Mouse (Mus musculus): ENCODE measurements around the gene Dock2. TPM values are rescaled to one million over a fixed set of nuclear protein-coding genes. Genes with fewer than 3 reads are reported as not detected.

Dock2 gene
- polyA plus RNA-seq, 1 experiment = 48.9 TPM

DNA sequence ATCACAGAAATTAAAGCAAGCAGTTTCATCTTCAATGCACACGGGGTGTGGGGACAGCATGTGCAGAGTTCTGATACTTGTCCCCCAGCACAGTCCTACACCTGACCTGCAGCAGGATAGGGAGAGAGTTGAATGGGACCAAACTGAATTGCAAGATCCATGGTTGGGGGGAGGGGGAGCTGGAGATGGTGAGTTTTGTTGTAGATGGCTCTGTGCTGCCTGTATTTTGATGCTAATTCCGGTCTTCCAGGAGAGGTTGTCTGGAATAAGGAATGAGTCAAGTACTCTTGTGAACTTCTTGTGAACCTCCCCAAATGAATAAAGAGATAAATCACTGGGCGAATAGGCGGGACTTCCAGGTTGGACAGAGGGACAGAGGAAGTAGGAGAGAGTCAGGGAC, 289.0 kb downstream of the Dock2 start:
- H3K4me3 ChIP-seq (ENCODE audit: control insufficient read depth, insufficient read depth, low read length) = no peak overlapping the region
- no peak for DNase-seq
- H3K36me3 ChIP-seq (ENCODE audit: control insufficient read depth, insufficient read depth, low read length) = peaks cover 25% of the 10 kb centered on the region
- 99% methylated on average over 4 of the region's 4 CpGs for WGBS
- no peak overlapping the region for H3K27ac ChIP-seq (ENCODE audit: control insufficient read depth, insufficient read depth, low read length)
- TF ChIP-seq CTCF (IDR thresholded peaks at IDR 0.05; ENCODE audit: borderline replicate concordance, control insufficient read depth, extremely low read depth, insufficient read depth, low read length, poor library complexity) (no peak), POLR2A (IDR thresholded peaks at IDR 0.05; ENCODE audit: control insufficient read depth, extremely low read depth, insufficient read depth, low read length, poor library complexity) (no peak)
- no peaks in the 10 kb centered on the region for H3K27me3 ChIP-seq (ENCODE audit: control insufficient read depth, insufficient read depth, low read length)
- H3K4me1 ChIP-seq (replicated peaks; ENCODE audit: control insufficient read depth, insufficient read depth, low read length) = no peaks in the 10 kb centered on the region

DNA sequence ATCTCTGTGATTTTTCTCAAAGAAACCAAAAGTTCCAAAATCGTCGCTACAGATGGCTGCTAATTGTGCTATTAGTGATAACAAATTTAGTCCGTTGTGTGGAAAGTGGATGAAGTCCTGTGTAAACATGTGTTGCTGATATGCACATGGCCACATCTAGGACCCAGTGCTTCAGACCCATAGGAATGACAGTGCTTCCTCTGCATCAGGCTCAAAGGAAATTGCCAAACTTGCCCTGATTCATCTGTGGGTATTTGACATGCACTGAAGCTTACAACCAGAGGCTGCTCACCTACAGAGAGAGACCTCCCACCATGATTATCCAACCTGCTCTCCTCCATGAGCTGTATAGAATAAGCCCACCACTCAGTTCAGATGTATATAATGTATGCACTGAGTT, 290.7 kb downstream of the Dock2 start:
- Histone ChIP-seq H3K36me3 (ENCODE audit: control insufficient read depth, insufficient read depth, low read length) (peaks cover 12% of the 10 kb centered on the region), H3K4me3 (ENCODE audit: control insufficient read depth, insufficient read depth, low read length) (no peak overlapping the region), H3K27me3 (ENCODE audit: control insufficient read depth, insufficient read depth, low read length) (no peaks in the 10 kb centered on the region), H3K27ac (ENCODE audit: control insufficient read depth, insufficient read depth, low read length) (no peak overlapping the region), H3K4me1 (replicated peaks; ENCODE audit: control insufficient read depth, insufficient read depth, low read length) (no peaks in the 10 kb centered on the region)
- WGBS = 96% methylated on average over 3 of the region's 3 CpGs
- TF ChIP-seq CTCF (IDR thresholded peaks at IDR 0.05; ENCODE audit: borderline replicate concordance, control insufficient read depth, extremely low read depth, insufficient read depth, low read length, poor library complexity) (no peak), POLR2A (IDR thresholded peaks at IDR 0.05; ENCODE audit: control insufficient read depth, extremely low read depth, insufficient read depth, low read length, poor library complexity) (no peak)
- no peak for DNase-seq

DNA sequence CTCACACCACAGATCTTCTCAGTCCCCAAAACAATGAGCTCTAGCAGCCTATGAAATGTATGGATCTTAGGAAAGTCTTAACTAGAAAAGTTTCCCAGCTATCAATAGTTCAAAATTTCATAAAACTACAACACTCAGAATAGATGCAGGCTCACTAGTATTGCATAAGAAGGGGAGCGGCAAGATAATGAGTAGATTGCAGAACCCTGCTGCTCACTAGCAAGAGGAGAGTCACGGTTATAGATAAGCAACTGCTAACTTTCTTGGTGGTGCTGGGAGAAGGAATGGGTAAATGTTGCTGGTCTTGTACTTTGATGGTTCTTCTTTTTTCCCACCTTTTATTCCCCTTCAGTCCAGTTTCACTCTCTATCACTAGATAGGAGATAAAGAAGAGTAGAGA, 291.5 kb downstream of the Dock2 start:
- Histone ChIP-seq H3K36me3 (ENCODE audit: control insufficient read depth, insufficient read depth, low read length) (peaks cover 12% of the 10 kb centered on the region), H3K4me3 (ENCODE audit: control insufficient read depth, insufficient read depth, low read length) (no peak overlapping the region), H3K4me1 (replicated peaks; ENCODE audit: control insufficient read depth, insufficient read depth, low read length) (no peaks in the 10 kb centered on the region), H3K27me3 (ENCODE audit: control insufficient read depth, insufficient read depth, low read length) (no peaks in the 10 kb centered on the region), H3K27ac (ENCODE audit: control insufficient read depth, insufficient read depth, low read length) (no peak overlapping the region)
- 99% methylated on average over 2 of the region's 2 CpGs for WGBS
- no peak for TF ChIP-seq POLR2A (IDR thresholded peaks at IDR 0.05; ENCODE audit: control insufficient read depth, extremely low read depth, insufficient read depth, low read length, poor library complexity)
- no peak for TF ChIP-seq CTCF (IDR thresholded peaks at IDR 0.05; ENCODE audit: borderline replicate concordance, control insufficient read depth, extremely low read depth, insufficient read depth, low read length, poor library complexity)
- no peak for DNase-seq

DNA sequence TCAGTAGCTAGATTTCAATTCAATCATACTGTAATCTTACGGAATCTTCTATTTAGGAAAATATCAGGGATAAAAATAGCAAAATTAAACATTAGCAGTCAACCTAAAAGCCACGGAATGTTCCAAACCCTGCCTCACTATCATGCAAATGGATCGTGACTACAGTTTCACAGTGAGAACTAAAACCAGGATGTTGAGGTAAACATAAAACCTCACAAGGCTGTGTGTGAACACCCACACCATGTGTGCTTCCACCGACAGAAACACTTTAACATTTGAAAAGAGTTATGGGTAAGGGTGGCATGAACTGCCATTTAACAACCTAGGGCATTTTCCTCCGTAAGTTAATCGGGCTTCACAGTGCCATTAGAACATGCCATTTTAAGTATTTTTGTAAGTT, 294.1 kb downstream of the Dock2 start:
- 82% methylated on average over 6 of the region's 6 CpGs for WGBS
- TF ChIP-seq POLR2A (IDR thresholded peaks at IDR 0.05; ENCODE audit: control insufficient read depth, extremely low read depth, insufficient read depth, low read length, poor library complexity) = no peak
- TF ChIP-seq CTCF (IDR thresholded peaks at IDR 0.05; ENCODE audit: borderline replicate concordance, control insufficient read depth, extremely low read depth, insufficient read depth, low read length, poor library complexity) = no peak

DNA sequence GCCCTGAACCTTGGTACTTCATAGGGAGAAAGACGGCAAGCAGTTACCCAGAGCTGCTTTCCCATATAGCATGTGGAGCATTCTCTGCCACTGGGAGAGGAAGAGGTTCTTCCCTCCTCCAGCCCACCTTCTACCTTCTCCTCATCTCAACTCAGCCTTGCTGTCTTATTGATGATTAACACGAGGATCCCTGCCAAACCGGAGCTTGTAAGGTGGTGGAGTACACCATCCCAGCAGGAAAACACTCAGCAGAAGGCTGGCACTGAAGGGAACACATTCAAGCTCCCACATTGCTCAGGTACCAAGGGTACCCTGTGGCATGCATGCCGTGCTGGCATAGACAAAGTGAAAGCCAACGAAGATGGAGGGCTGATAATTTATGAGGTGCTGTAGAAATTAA, 304.4 kb downstream of the Dock2 start:
- no peaks in the 10 kb centered on the region for H3K4me1 ChIP-seq (replicated peaks; ENCODE audit: control insufficient read depth, insufficient read depth, low read length)
- 98% methylated on average over 5 of the region's 5 CpGs for WGBS
- no peak for DNase-seq
- no peak overlapping the region for H3K4me3 ChIP-seq (ENCODE audit: control insufficient read depth, insufficient read depth, low read length)
- no peak for TF ChIP-seq CTCF (IDR thresholded peaks at IDR 0.05; ENCODE audit: borderline replicate concordance, control insufficient read depth, extremely low read depth, insufficient read depth, low read length, poor library complexity)
- TF ChIP-seq POLR2A (IDR thresholded peaks at IDR 0.05; ENCODE audit: control insufficient read depth, extremely low read depth, insufficient read depth, low read length, poor library complexity) = no peak
- peaks cover 14% of the 10 kb centered on the region for H3K36me3 ChIP-seq (ENCODE audit: control insufficient read depth, insufficient read depth, low read length)
- H3K27me3 ChIP-seq (ENCODE audit: control insufficient read depth, insufficient read depth, low read length) = no peaks in the 10 kb centered on the region
- no peak overlapping the region for H3K27ac ChIP-seq (ENCODE audit: control insufficient read depth, insufficient read depth, low read length)

More for the DNA sequence above, 294.1 kb downstream of the Dock2 start:
- Histone ChIP-seq H3K27me3 (ENCODE audit: control insufficient read depth, insufficient read depth, low read length) (no peaks in the 10 kb centered on the region), H3K4me3 (ENCODE audit: control insufficient read depth, insufficient read depth, low read length) (no peak overlapping the region), H3K27ac (ENCODE audit: control insufficient read depth, insufficient read depth, low read length) (no peak overlapping the region), H3K36me3 (ENCODE audit: control insufficient read depth, insufficient read depth, low read length) (no peaks in the 10 kb centered on the region; the same call in 1 of the 2 replicates), H3K4me1 (replicated peaks; ENCODE audit: control insufficient read depth, insufficient read depth, low read length) (no peaks in the 10 kb centered on the region)
- no peak for DNase-seq

DNA sequence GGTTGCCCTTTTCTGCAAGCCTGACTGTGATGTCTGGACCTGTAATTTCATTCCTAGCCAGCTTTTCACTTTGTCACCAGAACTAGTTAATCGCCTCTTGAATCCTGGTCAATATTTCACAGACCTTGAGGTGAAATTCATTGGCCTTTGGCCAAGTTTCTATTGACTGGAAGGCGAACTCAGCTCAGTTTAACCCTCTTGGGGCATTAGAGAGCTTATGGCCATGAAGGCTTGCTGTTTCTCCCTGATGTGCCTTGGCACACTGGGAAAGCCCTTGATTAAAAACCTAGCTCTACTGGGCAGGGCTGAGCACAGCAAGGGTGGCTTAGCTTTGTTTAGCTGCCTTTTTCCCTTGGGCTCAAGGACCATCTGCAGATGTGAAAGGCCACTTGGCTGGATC, 313.9 kb downstream of the Dock2 start:
- Histone ChIP-seq H3K27me3 (ENCODE audit: control insufficient read depth, insufficient read depth, low read length) (no peaks in the 10 kb centered on the region), H3K27ac (ENCODE audit: control insufficient read depth, insufficient read depth, low read length) (no peak overlapping the region), H3K4me1 (replicated peaks; ENCODE audit: control insufficient read depth, insufficient read depth, low read length) (no peaks in the 10 kb centered on the region), H3K36me3 (ENCODE audit: control insufficient read depth, insufficient read depth, low read length) (peaks cover under 1% of the 10 kb centered on the region; the same call in 1 of the 2 replicates), H3K4me3 (ENCODE audit: control insufficient read depth, insufficient read depth, low read length) (no peak overlapping the region)
- no peak for TF ChIP-seq POLR2A (IDR thresholded peaks at IDR 0.05; ENCODE audit: control insufficient read depth, extremely low read depth, insufficient read depth, low read length, poor library complexity)
- TF ChIP-seq CTCF (IDR thresholded peaks at IDR 0.05; ENCODE audit: borderline replicate concordance, control insufficient read depth, extremely low read depth, insufficient read depth, low read length, poor library complexity) = no peak
- no peak for DNase-seq
- WGBS = 92% methylated on average over 2 of the region's 2 CpGs

DNA sequence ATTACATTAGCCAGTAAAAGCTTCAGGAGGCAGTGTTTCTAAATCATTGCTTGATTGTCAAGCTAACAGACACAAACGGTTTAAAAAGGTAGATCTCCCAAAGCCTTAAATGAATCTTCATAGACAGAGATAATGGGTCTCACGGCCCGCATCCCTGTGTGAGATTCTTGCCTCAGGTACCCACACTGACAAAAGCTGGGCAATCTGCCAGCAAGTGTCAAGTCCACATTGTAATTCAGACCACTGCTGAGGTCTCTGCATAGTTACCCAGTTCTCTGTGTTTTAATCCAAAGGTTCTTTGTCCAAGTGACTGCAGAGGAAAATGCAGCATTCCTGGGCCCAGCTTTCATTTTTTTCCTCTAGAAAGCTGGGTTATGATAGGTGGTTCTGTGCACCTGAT, 315.1 kb downstream of the Dock2 start:
- WGBS = 95% methylated on average over 3 of the region's 3 CpGs
- H3K27me3 ChIP-seq (ENCODE audit: control insufficient read depth, insufficient read depth, low read length) = no peaks in the 10 kb centered on the region

More for the DNA sequence above, 315.1 kb downstream of the Dock2 start:
- no peaks in the 10 kb centered on the region for H3K4me1 ChIP-seq (replicated peaks; ENCODE audit: control insufficient read depth, insufficient read depth, low read length)
- H3K27ac ChIP-seq (ENCODE audit: control insufficient read depth, insufficient read depth, low read length) = no peak overlapping the region
- DNase-seq = no peak
- peaks cover 12% of the 10 kb centered on the region for H3K36me3 ChIP-seq (ENCODE audit: control insufficient read depth, insufficient read depth, low read length)
- no peak overlapping the region for H3K4me3 ChIP-seq (ENCODE audit: control insufficient read depth, insufficient read depth, low read length)
- TF ChIP-seq POLR2A (IDR thresholded peaks at IDR 0.05; ENCODE audit: control insufficient read depth, extremely low read depth, insufficient read depth, low read length, poor library complexity) = no peak
- no peak for TF ChIP-seq CTCF (IDR thresholded peaks at IDR 0.05; ENCODE audit: borderline replicate concordance, control insufficient read depth, extremely low read depth, insufficient read depth, low read length, poor library complexity)
